Mouse (Mus musculus) granulocyte monocyte progenitor cell, adult 5-6 weeks (primary cell): ENCODE data around the gene Ugp2. TPM values are rescaled to one million over a fixed set of nuclear protein-coding genes. Genes with fewer than 3 reads are reported as not detected.

Experiments
- ATAC-seq: replicated peaks from 2 replicates; pipeline ENCODE4 v1.8.0; 2016; ENCODE audit warnings: mild to moderate bottlenecking, moderate TSS enrichment, inconsistent platforms; ENCODE audit not compliant: poor library complexity, severe bottlenecking
- total RNA-seq, 2 experiments: library from RNA; stranded (forward) in 1 of 2; stranded (reverse) in 1 of 2; fragments of 200-712, 200-1000 nt in 1 of 2; fragments of >200 nt in 1 of 2; fragmentation: Nextera tagmentation in 1 of 2; gene quantifications; 2 replicates each; pipeline ENCODE4 v1.2.3; 2014 to 2017

The Ugp2 gene
- total RNA-seq (2014; fragmentation: Nextera tagmentation) (34.3 and 48.5 TPM in 2 replicates), total RNA-seq (2017) (49.3 and 67.1 TPM in 2 replicates)

GRCm38 (mm10) chr11:21371122-21371806 lies at the start of gene Ugp2:
Ugp2 (minus strand) TSS chr11:21371201.
- ATAC-seq, result peak; percentile 87

DNA sequence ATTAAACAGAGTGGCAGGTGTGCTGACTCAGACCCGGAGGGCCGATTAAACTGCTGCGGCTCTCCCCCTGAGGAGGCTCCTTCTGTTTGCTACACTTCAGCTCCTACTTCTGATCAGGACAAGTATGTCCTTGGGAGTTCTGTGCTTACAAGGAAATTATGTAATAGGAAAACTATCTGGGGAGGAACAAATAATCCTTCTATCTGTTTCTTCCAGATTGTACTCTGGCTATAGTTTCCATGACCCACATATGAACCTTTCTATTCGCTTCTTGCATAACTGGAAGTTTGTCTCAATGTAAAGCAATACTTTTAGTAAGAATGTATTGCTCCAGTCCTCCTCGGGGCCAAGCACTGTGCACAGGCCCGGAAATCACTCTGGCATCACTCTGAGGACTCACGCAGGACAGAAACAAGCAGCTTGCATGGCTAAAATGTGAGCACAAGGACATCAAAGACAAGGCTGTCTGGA lies 43.9 kb upstream of the Ugp2 start:
- no peak for ATAC-seq

DNA sequence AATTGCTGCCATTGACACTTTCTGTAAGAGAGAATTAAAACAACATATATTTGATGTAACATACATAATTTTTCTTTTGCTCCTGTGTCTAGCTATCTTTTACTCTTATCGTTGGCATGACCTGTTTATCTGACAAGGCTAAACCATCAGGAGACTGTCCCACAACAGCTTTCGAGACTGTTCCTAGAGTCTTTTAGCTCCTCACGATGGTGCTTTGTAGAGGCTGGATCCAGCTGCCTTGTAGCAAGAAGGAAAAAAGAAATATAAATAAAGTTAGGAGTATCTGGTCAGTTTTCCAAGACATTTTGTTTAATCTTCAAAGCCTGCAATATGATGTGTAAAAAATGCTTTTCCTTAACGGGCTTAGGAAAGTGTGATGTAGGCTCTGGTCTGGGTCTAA lies 35.7 kb upstream of the Ugp2 start:
- ATAC-seq, result no peak

- ATAC-seq, result no peak
Measured at GRCm38 (mm10) chr11:21406141-21406540, 35.1 kb upstream of the Ugp2 start.

DNA sequence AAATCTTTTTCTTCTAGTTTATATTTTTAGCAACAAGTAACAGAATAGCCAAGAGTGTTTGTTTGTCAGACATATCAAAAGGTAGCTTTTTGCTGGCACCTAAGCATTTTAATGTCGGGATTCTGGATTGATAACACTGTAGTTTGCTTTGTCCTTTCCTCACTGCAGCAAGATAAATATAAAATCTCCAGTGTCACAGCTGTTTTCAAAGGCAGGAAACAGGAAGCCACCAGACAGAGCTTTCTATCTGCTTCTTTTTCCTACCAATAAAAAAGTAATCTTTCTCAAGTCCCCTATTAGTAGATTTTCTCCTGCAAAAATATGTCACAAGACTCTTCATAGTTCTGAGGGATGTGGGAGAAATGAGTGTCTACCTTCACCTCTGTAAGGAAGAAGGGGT lies 32.9 kb upstream of the Ugp2 start:
- peak; percentile 36; the same call in 1 of the 2 replicates for ATAC-seq

GRCm38 (mm10) chr11:21402481-21403254 lies 31.7 kb upstream of the Ugp2 start:
- ATAC-seq, result peak; percentile 98

DNA sequence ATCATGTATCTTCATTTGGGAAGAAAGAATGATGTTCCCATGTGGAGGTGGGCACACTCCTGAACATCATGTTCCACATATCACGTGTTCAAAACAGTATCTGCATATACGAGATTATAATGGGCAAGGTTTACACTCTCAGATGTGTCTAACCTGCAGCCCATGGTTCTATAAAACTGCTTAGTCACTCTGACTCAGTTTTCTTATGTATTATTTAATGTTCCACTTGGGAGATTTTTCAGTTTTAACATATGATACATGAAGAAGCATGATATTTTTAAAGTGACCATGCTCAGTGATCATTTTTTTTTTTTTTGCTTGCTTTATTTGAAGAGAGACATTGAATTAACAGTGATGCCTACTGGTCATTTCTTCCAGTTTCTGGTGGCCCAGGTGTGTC lies 30.2 kb upstream of the Ugp2 start:
- no peak for ATAC-seq

DNA sequence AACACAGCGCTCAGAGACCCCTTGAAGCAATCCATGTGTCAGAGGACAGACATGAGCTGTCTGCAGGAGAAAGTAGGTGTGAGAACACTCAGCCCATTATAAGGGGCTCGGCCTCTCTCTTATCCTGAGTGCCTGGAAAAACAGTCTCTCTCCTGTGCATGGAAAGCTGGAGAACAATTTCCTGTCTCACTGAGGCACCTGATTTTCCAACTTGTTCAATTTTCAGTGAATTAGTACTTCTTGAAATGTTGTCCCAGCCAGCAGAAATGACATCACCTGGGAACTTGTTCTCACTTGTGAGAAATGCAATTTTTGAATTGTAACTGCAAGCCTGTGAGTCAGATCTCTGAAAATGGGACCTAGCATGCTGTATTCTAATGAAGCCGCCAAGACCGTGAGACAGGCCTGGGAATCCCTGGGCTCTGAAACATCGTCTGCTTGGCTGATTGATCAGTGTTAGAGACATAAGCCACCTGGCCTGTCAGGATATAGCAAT lies 28.2 kb upstream of the Ugp2 start:
- ATAC-seq, result no peak

DNA sequence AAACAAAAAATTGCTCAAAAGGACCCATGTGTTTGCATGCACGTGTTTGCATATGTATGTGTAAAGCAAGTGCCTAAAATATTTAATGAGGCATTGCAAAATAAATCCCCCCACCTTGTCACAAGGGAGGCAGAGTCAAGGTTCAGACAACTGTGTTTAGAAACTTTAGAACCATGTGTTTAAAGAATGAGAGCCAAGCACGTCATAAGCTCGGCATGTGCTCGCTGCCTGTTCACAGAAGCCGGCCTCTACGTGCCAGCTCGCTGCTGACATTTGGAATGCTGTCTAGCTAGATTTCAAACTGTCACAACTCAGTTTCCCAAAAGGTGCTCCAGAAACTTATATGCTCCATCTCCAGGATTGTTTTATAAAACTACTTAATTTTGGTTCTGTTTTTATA lies 27.5 kb upstream of the Ugp2 start:
- no peak for ATAC-seq

GRCm38 (mm10) chr11:21386790-21387189 lies 15.8 kb upstream of the Ugp2 start:
- no peak for ATAC-seq

- ATAC-seq, result no peak
Measured at GRCm38 (mm10) chr11:21374096-21374495, 3.1 kb upstream of the Ugp2 start.

GRCm38 (mm10) chr11:21370399-21371121 lies 441 bp downstream of the Ugp2 start:
- ATAC-seq, result peak; percentile 66

DNA sequence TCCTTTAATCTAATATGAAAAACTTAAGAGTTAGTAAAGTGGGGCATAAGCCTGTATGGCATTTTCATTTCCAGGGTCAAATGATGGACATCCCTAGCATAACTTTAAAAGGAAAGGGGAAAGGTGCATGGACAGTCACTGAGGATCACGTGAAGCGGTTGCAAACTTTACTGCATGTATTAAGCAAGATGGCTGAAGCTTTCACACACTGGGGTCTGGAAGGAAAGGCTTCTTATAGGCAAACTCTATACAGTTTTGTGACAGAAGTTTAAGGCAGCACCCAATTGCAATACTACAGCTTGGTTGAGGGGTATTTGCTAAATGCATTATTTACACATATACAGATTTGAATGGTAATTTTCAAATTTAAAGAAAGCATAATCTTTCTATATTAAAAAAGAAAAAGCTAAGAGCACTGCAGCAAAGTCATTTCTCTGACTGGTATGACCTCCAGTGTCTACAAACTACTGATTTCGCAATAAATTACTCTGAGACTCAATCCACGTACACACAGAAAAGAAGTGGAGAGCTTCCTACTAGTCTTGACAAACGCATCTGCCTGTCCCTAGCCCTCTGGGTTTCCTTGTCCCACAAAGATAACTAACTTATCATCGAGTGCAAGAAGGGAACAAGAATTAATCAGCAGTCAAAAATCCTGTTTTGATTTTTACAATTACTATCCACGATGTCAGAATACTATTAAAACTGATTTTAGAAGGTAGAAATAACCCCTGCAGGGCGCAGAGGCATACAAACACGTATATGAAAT lies 1.6 kb downstream of the Ugp2 start:
- peak; percentile 36; the same call in 1 of the 2 replicates for ATAC-seq

DNA sequence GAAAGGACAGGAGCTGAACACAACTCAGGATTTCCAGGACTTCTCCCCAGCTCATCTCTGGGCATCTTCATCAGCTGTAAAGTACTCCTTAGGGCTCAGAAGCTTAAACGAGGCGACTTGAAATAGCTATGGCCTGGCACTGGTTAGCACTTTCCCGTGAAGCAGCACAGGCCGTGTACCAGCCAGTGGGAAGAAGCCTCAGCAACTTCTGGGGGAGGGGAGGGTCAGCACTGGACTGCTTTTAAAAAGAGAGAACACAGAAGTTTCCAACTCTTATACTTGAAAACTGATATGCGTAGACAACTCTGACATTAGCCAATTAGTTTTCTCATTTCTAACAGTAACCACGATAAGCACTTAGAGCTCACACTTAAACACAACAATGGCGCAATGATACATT lies 2.5 kb downstream of the Ugp2 start:
- no peak for ATAC-seq

- ATAC-seq, result no peak
Measured at GRCm38 (mm10) chr11:21363144-21363940, 7.7 kb downstream of the Ugp2 start.

GRCm38 (mm10) chr11:21351296-21351695 lies 19.7 kb downstream of the Ugp2 start:
- no peak for ATAC-seq

GRCm38 (mm10) chr11:21348890-21349289 lies 22.1 kb downstream of the Ugp2 start:
- ATAC-seq, result no peak

DNA sequence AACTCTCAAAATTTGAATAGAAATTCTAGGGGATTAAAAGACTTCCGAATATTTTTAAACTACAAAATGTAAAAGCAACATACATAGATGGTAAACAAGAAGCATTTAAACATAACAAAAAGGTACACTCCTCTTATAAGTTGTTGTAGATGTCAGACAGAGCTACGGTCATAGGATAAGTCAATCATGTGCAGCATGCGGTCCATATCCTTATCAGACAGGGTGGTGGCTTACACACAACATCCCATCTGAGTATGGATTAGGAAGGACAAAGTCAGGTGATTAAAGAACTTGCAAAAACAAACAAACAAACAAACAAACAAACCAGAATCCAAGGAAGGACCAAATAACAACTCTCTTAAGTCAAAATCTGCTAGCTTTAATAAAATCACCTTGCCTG lies 25.0 kb downstream of the Ugp2 start:
- ATAC-seq, result no peak

DNA sequence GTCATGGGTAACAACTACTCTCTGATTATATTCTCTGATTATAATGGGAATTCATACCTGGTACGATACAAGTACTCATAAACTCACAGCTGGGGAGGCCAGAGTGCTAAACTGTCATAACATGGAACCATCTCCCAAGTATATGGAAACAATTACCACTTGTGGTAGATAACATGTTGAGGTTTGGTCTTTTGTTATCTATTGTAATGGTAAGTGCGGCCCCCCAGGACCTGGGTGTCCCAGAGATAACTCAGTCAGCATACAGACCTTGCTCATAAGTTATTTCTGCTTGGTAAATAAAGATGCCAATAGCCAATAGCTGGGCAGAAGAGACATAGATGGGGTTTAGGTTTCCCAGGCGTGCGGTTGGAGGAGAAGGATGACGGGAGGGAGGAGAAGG lies 27.5 kb downstream of the Ugp2 start:
- no peak for ATAC-seq
